Mouse (Mus musculus) ES-E14 (cell line): ENCODE measurements around the gene Theg. TPM values are rescaled to one million over a fixed set of nuclear protein-coding genes. Genes with fewer than 3 reads are reported as not detected.

Experiments
- DNase-seq: peaks from one replicate; pipeline ENCODE4 v3.0.0-alpha.2; 2013; ENCODE audit warnings: low read depth, low spot score
- H3K27ac ChIP-seq: 2 replicates; pipeline ENCODE4 v1.5.1; 2012; ENCODE audit warnings: low read depth, mild to moderate bottlenecking, low read length, moderate library complexity, mixed read lengths; ENCODE audit not compliant: poor library complexity, insufficient read depth, severe bottlenecking
- H3K36me3 ChIP-seq: 2 replicates; pipeline ENCODE4 v1.6.1; 2012; ENCODE audit warnings: mild to moderate bottlenecking, low read length, moderate library complexity, mixed read lengths; ENCODE audit not compliant: control insufficient read depth, poor library complexity, insufficient read depth, severe bottlenecking
- H3K4me1 ChIP-seq, 2 experiments: fragments of 150-350 bp in 1 of 2; sonication (generic) in 1 of 2; 2 replicates each; pipeline ENCODE4 v1.6.1; 2012; ENCODE audit warnings: low read length in 2 of 2, mild to moderate bottlenecking in 1 of 2, mixed read lengths in 1 of 2; ENCODE audit not compliant: control insufficient read depth in 2 of 2, insufficient read depth in 2 of 2, poor library complexity in 1 of 2
- H3K4me3 ChIP-seq, 2 experiments: fragments of 150-350 bp in 1 of 2; sonication (generic) in 1 of 2; 2 replicates each; pipeline ENCODE4 v1.5.1; 2012; ENCODE audit warnings: low read length in 2 of 2, low read depth in 1 of 2, mild to moderate bottlenecking in 1 of 2, mixed read lengths in 1 of 2; ENCODE audit not compliant: insufficient read depth in 1 of 2, poor library complexity in 1 of 2, severe bottlenecking in 1 of 2
- H3K9ac ChIP-seq: 2 replicates; pipeline ENCODE4 v1.6.1; 2012; ENCODE audit warnings: low read depth, mild to moderate bottlenecking, low read length, mixed read lengths; ENCODE audit not compliant: poor library complexity, insufficient read depth, severe bottlenecking
- H3K9me3 ChIP-seq: fragments of 150-350 bp; sonication (generic); 2 replicates; pipeline ENCODE4 v1.6.1; 2012; ENCODE audit warnings: low read depth, mild to moderate bottlenecking, low read length; ENCODE audit not compliant: control insufficient read depth, insufficient read depth
- CHD2 ChIP-seq: IDR thresholded peaks from 2 replicates; pipeline ENCODE4 v1.6.1; 2014; ENCODE audit warnings: mild to moderate bottlenecking, low read depth, low read length, inconsistent platforms
- HCFC1 ChIP-seq: IDR thresholded peaks from 2 replicates; pipeline ENCODE4 v1.6.1; 2012; ENCODE audit warnings: low read length, inconsistent platforms, borderline replicate concordance; ENCODE audit not compliant: insufficient read depth
- MAFK ChIP-seq: IDR thresholded peaks from 2 replicates; pipeline ENCODE4 v1.6.1; 2014; ENCODE audit warnings: mild to moderate bottlenecking, low read depth, low read length, inconsistent platforms; ENCODE audit not compliant: insufficient read depth
- ZC3H11A ChIP-seq: IDR thresholded peaks from 2 replicates; pipeline ENCODE4 v1.6.1; 2012; ENCODE audit warnings: low read depth, mild to moderate bottlenecking, inconsistent platforms, low read length, borderline replicate concordance
- ZNF384 ChIP-seq: IDR thresholded peaks from 2 replicates; pipeline ENCODE4 v1.6.1; 2012; ENCODE audit warnings: low read depth, low read length, inconsistent platforms
- in situ Hi-C, 2 experiments: fragments of 600-800 bp; cut with MboI; formaldehyde crosslinking; loops; one replicate each; pipeline ENCODE4 v1.15.1; 2025; ENCODE audit warnings: low sequenced_read_pairs in 2 of 2, inconsistent platforms in 1 of 2; ENCODE audit not compliant: unreplicated experiment in 2 of 2
- total RNA-seq: library from RNA; depleted of rRNA; stranded (reverse); fragments of 300-350 nt; gene quantifications from 2 replicates; pipeline ENCODE4 v1.2.3, GENCODE M21; 2012

The Theg gene
- total RNA-seq, 1 experiment, result not detected

DNA sequence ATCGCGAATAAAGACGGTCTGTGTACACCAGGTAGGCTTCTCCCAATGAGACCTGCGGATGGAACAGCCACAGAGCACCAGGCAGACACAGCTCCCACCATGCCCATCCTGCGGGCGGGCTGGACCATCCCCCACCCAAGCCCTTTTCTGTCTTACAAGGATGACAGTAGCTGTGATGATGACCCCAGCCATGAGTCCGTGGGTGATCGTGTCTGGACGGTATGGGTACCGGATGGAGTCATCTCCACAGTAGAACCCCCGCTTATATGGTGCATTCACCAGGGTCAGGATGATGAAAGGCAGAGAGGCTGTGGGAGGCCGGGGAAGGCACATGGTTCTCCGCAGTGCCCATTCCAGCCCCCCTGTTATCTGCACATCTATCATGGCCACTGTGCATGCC is 56.4 kb downstream of the Theg start:
- no peak for DNase-seq
- peaks cover 0 to 10% of the 10 kb centered on the region in 2 experiments; a peak in 2 of 4 replicates for H3K4me1 ChIP-seq
- H3K9ac ChIP-seq, result no peak overlapping the region
- no peaks in the 10 kb centered on the region; the same call in 1 of the 2 replicates for H3K36me3 ChIP-seq
- in situ Hi-C loops, result no loop called here
- H3K4me3 ChIP-seq, result no peak overlapping the region
- no peaks in the 10 kb centered on the region for H3K9me3 ChIP-seq
- no peak overlapping the region for H3K27ac ChIP-seq
- TF ChIP-seq MAFK, result no peak
- TF ChIP-seq CHD2, result no peak
- TF ChIP-seq ZC3H11A, result no peak
- no peak for TF ChIP-seq ZNF384
- TF ChIP-seq HCFC1, result no peak

DNA sequence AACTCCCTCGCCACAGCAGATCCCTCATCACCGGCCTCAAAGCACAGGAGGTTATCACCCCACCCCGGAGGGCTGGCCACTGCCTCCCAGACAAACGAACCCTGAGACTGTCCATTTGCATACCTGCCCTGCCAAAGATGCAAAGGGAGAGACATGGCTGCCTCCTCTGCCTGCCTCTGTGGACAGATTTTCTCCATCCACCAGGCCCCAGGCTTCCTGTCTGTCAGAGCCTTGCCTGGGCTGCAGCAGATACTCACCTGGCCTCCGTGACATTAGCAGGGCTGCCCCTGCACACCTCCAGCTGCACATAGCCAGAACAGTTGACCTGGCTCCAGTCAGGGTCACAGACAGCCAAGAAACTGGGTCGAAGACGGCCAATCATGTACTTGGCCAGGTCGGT is 56.9 kb downstream of the Theg start:
- no peak for DNase-seq
- Histone ChIP-seq H3K9ac (no peak overlapping the region), H3K9me3 (no peaks in the 10 kb centered on the region), H3K27ac (no peak overlapping the region), H3K4me3 (no peak overlapping the region), H3K4me1 (peaks cover 0 to 10% of the 10 kb centered on the region in 2 experiments; a peak in 2 of 4 replicates), H3K36me3 (no peaks in the 10 kb centered on the region; the same call in 1 of the 2 replicates)
- TF ChIP-seq ZNF384 (no peak), CHD2 (no peak), MAFK (no peak), ZC3H11A (no peak), HCFC1 (no peak)
- in situ Hi-C loops, result no loop called here

DNA sequence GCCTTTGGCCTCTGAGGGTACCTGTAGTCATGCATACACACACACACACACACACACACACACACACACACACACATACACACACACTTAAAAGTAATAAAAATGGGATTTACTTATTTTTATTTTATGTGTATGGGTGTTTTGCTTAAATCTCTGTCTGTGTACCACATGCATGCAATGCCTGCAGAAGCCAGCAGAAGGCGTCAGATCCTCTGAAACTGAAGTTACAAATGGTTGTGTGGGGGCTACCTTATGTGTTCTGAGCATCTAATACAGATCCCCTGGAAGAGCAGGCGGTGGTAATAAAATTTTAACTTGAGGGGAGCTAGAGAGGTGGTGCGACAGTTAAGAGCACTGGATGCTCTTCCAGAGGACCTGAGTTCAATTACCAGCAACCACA is 59.0 kb downstream of the Theg start:
- no peak for TF ChIP-seq HCFC1
- TF ChIP-seq ZC3H11A, result no peak
- TF ChIP-seq MAFK, result no peak
- no peak for TF ChIP-seq ZNF384
- TF ChIP-seq CHD2, result no peak
- peaks cover 0 to 4% of the 10 kb centered on the region in 2 experiments; a peak in 2 of 4 replicates for H3K4me1 ChIP-seq
- no peaks in the 10 kb centered on the region for H3K9me3 ChIP-seq
- in situ Hi-C loops, result no loop called here
- no peak overlapping the region for H3K4me3 ChIP-seq
- no peak overlapping the region for H3K9ac ChIP-seq
- H3K27ac ChIP-seq, result no peak overlapping the region
- no peaks in the 10 kb centered on the region; the same call in 1 of the 2 replicates for H3K36me3 ChIP-seq
- DNase-seq, result no peak

DNA sequence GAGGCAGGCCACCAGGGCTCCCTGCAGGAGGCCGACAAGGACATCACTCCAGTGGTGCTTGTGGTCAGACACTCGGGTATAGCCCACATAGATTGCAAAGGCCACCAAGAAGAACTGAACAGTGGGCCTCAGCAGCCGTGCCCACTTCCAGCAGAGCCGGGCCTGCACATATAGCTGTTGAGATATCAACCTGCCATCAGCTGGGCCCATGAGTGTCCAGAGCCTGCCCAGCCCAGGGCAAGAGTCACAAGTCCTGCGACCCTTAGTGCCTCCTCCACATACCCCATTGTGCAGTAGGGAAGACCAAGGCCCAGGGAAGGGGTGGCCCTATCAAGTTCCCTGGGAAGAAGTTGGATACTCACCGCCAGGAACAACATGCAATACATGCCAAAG is 59.7 kb downstream of the Theg start:
- no peaks in the 10 kb centered on the region; the same call in 1 of the 2 replicates for H3K36me3 ChIP-seq
- DNase-seq, result no peak
- no peak overlapping the region for H3K27ac ChIP-seq
- H3K9me3 ChIP-seq, result no peaks in the 10 kb centered on the region
- TF ChIP-seq CHD2 (no peak), MAFK (no peak), ZNF384 (no peak), ZC3H11A (no peak), HCFC1 (no peak)
- H3K4me1 ChIP-seq, result peaks cover 0 to 3% of the 10 kb centered on the region in 2 experiments; a peak in 2 of 4 replicates
- in situ Hi-C loops, result no loop called here
- no peak overlapping the region for H3K4me3 ChIP-seq
- H3K9ac ChIP-seq, result no peak overlapping the region
